Mouse (Mus musculus): ENCODE measurements at regions not wholly inside any gene's neighbourhood (a gene's known extent, or its start where the extent isn't known, plus 50 kb on each side); places are given as distances from the start of the nearest gene placed in this dataset.

GRCm38 (mm10) chr5:45292833-45293546 is 157.0 kb downstream of the Qdpr start:
- no peaks in the 10 kb centered on the region for H3K27me3 ChIP-seq (replicated peaks)
- no peak overlapping the region for H3K9ac ChIP-seq
- 0 out of 2 replicates have a peak, but pooled peaks have one; percentile 47 for ATAC-seq
- WGBS = 67% methylated on average over 9 of the region's 9 CpGs
- no peaks in the 10 kb centered on the region for H3K9me3 ChIP-seq
- H3K4me2 ChIP-seq (replicated peaks) = no peak overlapping the region
- no peaks in the 10 kb centered on the region for H3K36me3 ChIP-seq
- H3K4me1 ChIP-seq (replicated peaks) = no peaks in the 10 kb centered on the region
- no peak overlapping the region for H3K27ac ChIP-seq
- H3K4me3 ChIP-seq (replicated peaks) = no peak overlapping the region

DNA sequence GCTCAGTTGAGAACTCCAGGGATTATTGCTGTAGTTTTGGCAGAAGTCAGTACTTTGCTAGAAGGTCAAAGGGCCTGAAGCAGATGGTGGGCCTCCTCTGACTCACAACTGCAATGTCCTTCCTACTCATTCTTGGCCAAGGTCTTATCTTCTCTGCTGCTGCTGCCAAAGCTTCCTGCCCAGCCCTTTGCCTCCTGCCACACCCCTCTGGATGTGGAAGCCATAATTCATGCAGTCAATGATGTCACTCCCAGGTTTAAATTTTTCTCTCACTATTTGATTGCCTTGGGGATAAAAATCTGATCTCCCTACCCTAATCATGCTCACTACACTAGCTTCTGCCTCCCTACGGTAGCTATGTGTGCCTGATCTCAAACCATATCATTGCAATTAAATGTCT is 157.7 kb downstream of the Qdpr start:
- H3K9ac ChIP-seq = no peak overlapping the region
- WGBS = 81% methylated on average over 1 of the region's 1 CpGs
- H3K4me1 ChIP-seq (replicated peaks) = no peaks in the 10 kb centered on the region
- H3K36me3 ChIP-seq = no peaks in the 10 kb centered on the region
- no peak overlapping the region for H3K4me3 ChIP-seq (replicated peaks)
- H3K27me3 ChIP-seq (replicated peaks) = no peaks in the 10 kb centered on the region
- H3K27ac ChIP-seq = no peak overlapping the region
- no peak overlapping the region for H3K4me2 ChIP-seq (replicated peaks)
- ATAC-seq = peak; percentile 96
- no peaks in the 10 kb centered on the region for H3K9me3 ChIP-seq

GRCm38 (mm10) chr5:45291752-45292151 is 158.3 kb downstream of the Qdpr start:
- H3K4me2 ChIP-seq (replicated peaks) = no peak overlapping the region
- no peak overlapping the region for H3K27ac ChIP-seq
- no peaks in the 10 kb centered on the region for H3K4me1 ChIP-seq (replicated peaks)
- 87% methylated on average over 1 of the region's 1 CpGs for WGBS
- no peak overlapping the region for H3K4me3 ChIP-seq (replicated peaks)
- H3K9ac ChIP-seq = no peak overlapping the region
- no peaks in the 10 kb centered on the region for H3K36me3 ChIP-seq
- H3K27me3 ChIP-seq (replicated peaks) = no peaks in the 10 kb centered on the region
- H3K9me3 ChIP-seq = no peaks in the 10 kb centered on the region
- ATAC-seq = no peak

DNA sequence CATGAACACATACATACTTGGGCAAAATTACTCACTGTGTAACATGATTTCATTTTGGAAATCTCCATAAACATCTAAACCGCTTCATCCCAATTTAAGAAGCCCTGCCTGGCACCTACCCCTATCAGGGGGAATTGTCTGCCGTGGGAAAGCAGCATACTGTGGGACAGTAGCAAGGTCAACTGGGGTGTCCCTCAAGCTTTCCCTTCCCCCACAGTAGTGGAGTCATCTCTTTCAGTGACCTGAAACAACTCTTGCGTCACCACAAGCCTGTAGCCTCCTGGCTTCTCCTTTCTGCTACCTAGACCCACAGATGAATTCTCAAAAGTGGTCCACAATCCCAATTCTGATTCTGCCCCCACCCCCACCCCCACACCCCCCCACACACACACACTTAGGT is 158.8 kb downstream of the Qdpr start:
- Histone ChIP-seq H3K4me2 (replicated peaks) (no peak overlapping the region), H3K9ac (no peak overlapping the region), H3K4me3 (replicated peaks) (no peak overlapping the region), H3K4me1 (replicated peaks) (no peaks in the 10 kb centered on the region), H3K27me3 (replicated peaks) (no peaks in the 10 kb centered on the region), H3K36me3 (no peaks in the 10 kb centered on the region), H3K27ac (no peak overlapping the region), H3K9me3 (no peaks in the 10 kb centered on the region)
- WGBS = 87% methylated on average over 3 of the region's 3 CpGs
- ATAC-seq = no peak

GRCm38 (mm10) chr5:45286454-45286853 is 163.6 kb downstream of the Qdpr start:
- Histone ChIP-seq H3K9ac (no peak overlapping the region), H3K27me3 (replicated peaks) (no peaks in the 10 kb centered on the region), H3K4me1 (replicated peaks) (no peaks in the 10 kb centered on the region), H3K36me3 (no peaks in the 10 kb centered on the region), H3K4me2 (replicated peaks) (no peak overlapping the region), H3K4me3 (replicated peaks) (no peak overlapping the region), H3K9me3 (no peaks in the 10 kb centered on the region), H3K27ac (no peak overlapping the region)
- ATAC-seq = no peak
- WGBS = 87% methylated on average over 8 of the region's 8 CpGs

DNA sequence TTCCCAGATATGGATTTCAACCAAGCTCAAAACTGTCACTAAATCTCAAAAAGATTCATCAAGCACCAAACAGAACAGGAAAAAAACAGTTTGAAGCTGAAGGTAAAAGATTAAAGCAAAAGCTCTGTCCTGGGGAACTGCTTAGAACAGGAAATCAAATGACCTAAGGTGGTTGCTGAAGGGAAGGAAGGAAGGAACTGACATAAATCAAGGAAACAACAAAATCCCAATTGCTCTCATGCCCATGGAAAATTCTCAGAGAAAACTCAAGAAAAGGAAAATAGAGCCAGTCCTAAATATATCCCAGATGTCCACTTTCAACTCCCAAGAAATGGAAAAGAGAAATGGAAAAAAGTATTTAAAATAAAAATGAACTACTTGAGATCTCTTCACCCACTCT is 165.4 kb downstream of the Qdpr start:
- H3K4me1 ChIP-seq (replicated peaks) = no peaks in the 10 kb centered on the region
- no peak for ATAC-seq
- no peaks in the 10 kb centered on the region for H3K27me3 ChIP-seq (replicated peaks)
- no peaks in the 10 kb centered on the region for H3K36me3 ChIP-seq
- H3K27ac ChIP-seq = 0 out of 2 replicates have a peak overlapping the region, but pooled peaks have one; percentile 34
- H3K4me2 ChIP-seq (replicated peaks) = no peak overlapping the region
- no peak overlapping the region for H3K4me3 ChIP-seq (replicated peaks)
- H3K9ac ChIP-seq = no peak overlapping the region
- no peaks in the 10 kb centered on the region for H3K9me3 ChIP-seq

DNA sequence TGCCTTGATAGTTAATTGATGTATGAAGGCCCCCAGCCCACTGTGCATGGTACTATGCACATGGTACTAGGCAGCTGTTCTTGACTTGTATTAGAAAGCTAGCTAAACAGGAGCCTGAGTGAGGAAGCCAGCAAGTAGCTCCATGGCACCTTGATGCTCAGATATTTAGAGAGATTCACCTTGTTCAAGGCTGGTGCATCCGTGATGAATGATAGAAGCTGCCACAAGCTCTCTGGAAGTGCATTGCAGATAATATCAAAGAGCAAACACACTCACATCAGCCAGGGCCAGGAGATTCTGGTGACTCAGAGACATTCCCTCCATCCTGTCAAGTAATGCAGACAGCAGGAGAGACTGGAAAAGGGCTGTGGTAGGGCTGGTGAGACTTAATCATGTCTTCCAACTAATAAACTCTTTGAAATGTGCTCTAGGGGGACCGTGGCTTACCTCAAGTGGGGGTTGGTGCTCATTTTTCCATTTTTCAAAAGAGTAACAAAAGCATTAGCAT is 166.1 kb downstream of the Qdpr start:
- Histone ChIP-seq H3K9ac (no peak overlapping the region), H3K27me3 (replicated peaks) (no peaks in the 10 kb centered on the region), H3K27ac (no peak overlapping the region), H3K4me1 (replicated peaks) (no peaks in the 10 kb centered on the region; the same call in 1 of the 2 replicates), H3K9me3 (no peaks in the 10 kb centered on the region), H3K4me2 (replicated peaks) (no peak overlapping the region), H3K36me3 (no peaks in the 10 kb centered on the region), H3K4me3 (replicated peaks) (no peak overlapping the region)
- WGBS = 49% methylated on average over 2 of the region's 2 CpGs
- no peak for ATAC-seq

- no peak overlapping the region for H3K4me2 ChIP-seq (replicated peaks)
- H3K4me1 ChIP-seq (replicated peaks) = peaks cover 5% of the 10 kb centered on the region; the same call in 1 of the 2 replicates
- H3K9me3 ChIP-seq = no peaks in the 10 kb centered on the region
- no peak overlapping the region for H3K9ac ChIP-seq
- H3K27ac ChIP-seq = 0 out of 2 replicates have a peak overlapping the region, but pooled peaks have one; percentile 17
- no peaks in the 10 kb centered on the region for H3K27me3 ChIP-seq (replicated peaks)
- H3K4me3 ChIP-seq (replicated peaks) = no peak overlapping the region
- WGBS = 38% methylated on average over 9 of the region's 9 CpGs
- no peaks in the 10 kb centered on the region for H3K36me3 ChIP-seq
- ATAC-seq = no peak
Measured at GRCm38 (mm10) chr5:45282207-45282930, 167.7 kb downstream of the Qdpr start.

GRCm38 (mm10) chr5:45278571-45278970 is 171.5 kb downstream of the Qdpr start:
- peak; percentile 89 for ATAC-seq
- no peak overlapping the region for H3K27ac ChIP-seq

DNA sequence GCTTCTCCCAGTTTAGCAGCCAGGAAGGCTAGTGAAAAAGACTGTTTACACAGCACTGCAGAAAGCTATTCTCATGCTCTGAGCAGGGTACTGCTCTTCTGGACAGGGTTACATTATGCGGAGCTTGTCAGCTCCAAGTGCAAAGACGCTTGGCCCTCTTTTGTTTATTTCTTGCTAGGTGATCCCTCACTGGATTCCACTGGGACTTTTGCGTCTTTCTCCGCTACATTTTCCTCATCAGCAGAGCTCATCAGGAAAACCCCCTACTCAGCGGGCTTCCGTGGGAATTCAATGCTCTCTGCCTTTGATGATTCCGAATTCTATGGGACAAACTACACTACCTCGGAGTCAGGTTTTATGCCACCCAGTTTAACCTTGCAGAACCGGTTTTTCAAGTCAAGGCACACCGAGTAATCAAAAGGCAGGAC is 172.0 kb downstream of the Qdpr start:
- Histone ChIP-seq H3K9me3 (no peaks in the 10 kb centered on the region), H3K4me1 (replicated peaks) (peaks cover 5% of the 10 kb centered on the region; the same call in 1 of the 2 replicates), H3K4me2 (replicated peaks) (peak overlapping the region; percentile 60), H3K36me3 (no peaks in the 10 kb centered on the region), H3K4me3 (replicated peaks) (peak overlapping the region; percentile 21), H3K9ac (peak overlapping the region; percentile 5; the same call in 1 of the 2 replicates), H3K27ac (no peak overlapping the region), H3K27me3 (replicated peaks) (no peaks in the 10 kb centered on the region)
- WGBS = under 1% methylated on average over 10 of the region's 10 CpGs
- peak; percentile 96 for ATAC-seq

More at GRCm38 (mm10) chr5:45278571-45278970, 171.5 kb downstream of the Qdpr start:
- Histone ChIP-seq H3K9ac (no peak overlapping the region; the same call in 1 of the 2 replicates), H3K4me3 (replicated peaks) (peak overlapping the region; percentile 21), H3K4me2 (replicated peaks) (peak overlapping the region; percentile 60), H3K9me3 (no peaks in the 10 kb centered on the region), H3K4me1 (replicated peaks) (peaks cover 5% of the 10 kb centered on the region; the same call in 1 of the 2 replicates), H3K27me3 (replicated peaks) (no peaks in the 10 kb centered on the region), H3K36me3 (no peaks in the 10 kb centered on the region)
- 2% methylated on average over 9 of the region's 9 CpGs for WGBS

- no peaks in the 10 kb centered on the region for H3K36me3 ChIP-seq
- H3K4me3 ChIP-seq (replicated peaks) = no peak overlapping the region
- H3K9me3 ChIP-seq = no peaks in the 10 kb centered on the region
- H3K27me3 ChIP-seq (replicated peaks) = no peaks in the 10 kb centered on the region
- H3K4me1 ChIP-seq (replicated peaks) = no peaks in the 10 kb centered on the region
- no peak overlapping the region for H3K4me2 ChIP-seq (replicated peaks)
- no peak for ATAC-seq
- H3K27ac ChIP-seq = no peak overlapping the region
- WGBS = 85% methylated on average over 3 of the region's 3 CpGs
- no peak overlapping the region for H3K9ac ChIP-seq
Measured at GRCm38 (mm10) chr5:45270679-45271078, 179.4 kb downstream of the Qdpr start.

- Histone ChIP-seq H3K9ac (no peak overlapping the region), H3K9me3 (no peaks in the 10 kb centered on the region), H3K27me3 (replicated peaks) (no peaks in the 10 kb centered on the region), H3K4me2 (replicated peaks) (no peak overlapping the region), H3K4me3 (replicated peaks) (no peak overlapping the region), H3K4me1 (replicated peaks) (no peaks in the 10 kb centered on the region), H3K36me3 (no peaks in the 10 kb centered on the region), H3K27ac (no peak overlapping the region)
- no peak for ATAC-seq
- WGBS = 92% methylated on average over 5 of the region's 5 CpGs
Measured at GRCm38 (mm10) chr5:45269391-45269790, 180.6 kb downstream of the Qdpr start.
